Mouse (Mus musculus) cortical plate, adult 2 months (tissue): ENCODE data around the gene Rrbp1.

Source experiments
- CTCF ChIP-seq: fragments of 200-500 bp; IDR thresholded peaks from 2 replicates; pipeline ENCODE4 v1.5.1; 2011; ENCODE audit warnings: mild to moderate bottlenecking, control low read depth, low read length; ENCODE audit not compliant: insufficient read depth; ENCODE audit errors: extremely low read depth
- POLR2A ChIP-seq: fragments of 200-500 bp; IDR thresholded peaks from 2 replicates; pipeline ENCODE4 v1.6.1; 2011; ENCODE audit warnings: mild to moderate bottlenecking, low read length, control low read depth; ENCODE audit not compliant: insufficient read depth; ENCODE audit errors: extremely low read depth

- TF ChIP-seq CTCF (no peak), POLR2A (no peak)
These were observed 4.4 kb downstream of the Rrbp1 start for GRCm38 (mm10) chr2:144006686-144007085.
